Mouse (Mus musculus): ENCODE results near the gene Srsf2. TPM values are rescaled to one million over a fixed set of nuclear protein-coding genes. Genes with fewer than 3 reads are reported as not detected.
"Not testable (repeated sequence)": the region's sequence is repeated elsewhere in the genome, so short reads cannot be mapped to it uniquely, and the experiment has no call there.

The Srsf2 gene
- total RNA-seq (2021) = 100 to 1,000 TPM; 137 to 140 TPM

DNA sequence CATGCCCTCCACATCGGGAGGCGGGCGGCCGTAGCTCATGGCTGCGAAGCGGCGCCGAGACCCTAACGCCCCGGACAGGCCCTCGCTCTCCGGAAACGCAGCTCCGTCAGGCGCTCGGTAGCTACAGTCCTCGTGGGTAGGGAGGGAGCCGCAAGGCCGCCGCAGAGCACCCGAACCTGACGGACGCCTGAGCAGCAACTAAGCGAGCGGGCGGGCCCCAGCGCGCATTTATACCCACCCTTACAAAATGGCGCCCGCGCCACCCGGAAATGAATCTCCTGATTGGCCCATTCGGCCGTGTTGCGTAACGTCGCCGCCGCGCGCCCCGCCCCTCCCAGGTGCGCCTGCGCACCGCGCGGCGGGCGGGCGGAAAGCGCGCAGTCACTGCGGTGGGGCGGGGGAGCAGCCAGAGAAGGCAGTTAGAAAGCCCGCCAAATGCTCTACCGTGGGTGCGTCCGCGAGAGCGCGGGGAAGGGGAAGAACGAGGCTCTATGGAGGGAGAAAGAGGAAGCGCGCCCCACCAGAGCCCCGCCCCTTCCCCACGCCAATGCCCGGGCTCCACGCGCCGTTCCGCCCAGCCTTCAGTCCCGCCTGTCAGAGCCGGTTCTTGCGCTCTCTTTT is at the start of gene Srsf2:
Gene Srsf2, minus strand, starts transcription at position 204 of the 621 bp plus-strand sequence.
- intact Hi-C loops (cut with DNase I) = loop anchor here (1.0 kb wide), 1 partner anchor 10 kb away; the partner anchor contains the start of genes Jmjd6 and Mettl23
- peak; percentile 98 for DNase-seq (ENCODE audit: low spot score in 2 of 2)

DNA sequence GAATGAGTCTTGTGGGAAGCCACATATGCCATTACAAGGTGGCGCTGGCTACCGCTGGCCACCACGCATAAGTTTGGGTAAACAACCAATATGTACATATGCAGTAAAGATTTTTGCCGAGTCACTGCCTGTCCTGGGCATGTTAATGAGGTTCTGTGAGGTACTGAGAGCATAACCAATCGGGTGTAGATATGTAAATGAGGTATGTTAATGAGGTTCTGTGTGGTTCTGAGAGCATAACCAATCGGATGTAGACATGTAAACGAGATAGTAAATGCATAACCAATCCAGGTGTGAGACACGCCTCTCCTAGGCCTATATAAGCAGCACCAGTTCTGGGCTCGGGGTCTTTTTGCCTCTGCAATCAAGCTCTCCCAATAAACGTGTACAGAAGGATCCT is 49.7 kb upstream of the Srsf2 start:
- intact Hi-C loops (cut with DNase I); DNase-seq (ENCODE audit: low spot score in 2 of 2): not testable (repeated sequence)

GRCm38 (mm10) chr11:116899247-116899646 is 46.4 kb upstream of the Srsf2 start:
- no peak for DNase-seq (ENCODE audit: low spot score in 2 of 2)
- intact Hi-C loops (cut with DNase I) = no loop called here

DNA sequence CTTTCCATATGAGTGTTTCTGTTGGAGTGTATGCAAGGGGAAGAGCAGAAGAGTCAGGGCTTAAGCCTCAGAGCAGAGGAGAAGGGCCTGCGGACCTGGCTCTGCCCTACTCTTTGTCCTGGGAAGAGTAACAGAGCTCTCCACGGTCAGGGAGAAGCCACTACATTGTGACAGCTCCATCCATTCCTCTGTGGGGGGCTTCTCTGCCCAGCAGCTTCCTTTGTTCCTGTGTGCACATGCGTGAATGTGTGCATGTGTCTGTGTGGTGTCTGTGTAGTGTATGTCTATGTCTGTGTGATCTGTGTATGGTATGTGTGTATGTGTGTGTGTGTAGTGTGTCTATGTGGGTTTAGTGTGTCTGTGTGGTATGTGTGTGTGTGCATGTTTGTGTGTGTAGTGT is 42.5 kb upstream of the Srsf2 start:
- intact Hi-C loops (cut with DNase I) = no loop called here

DNA sequence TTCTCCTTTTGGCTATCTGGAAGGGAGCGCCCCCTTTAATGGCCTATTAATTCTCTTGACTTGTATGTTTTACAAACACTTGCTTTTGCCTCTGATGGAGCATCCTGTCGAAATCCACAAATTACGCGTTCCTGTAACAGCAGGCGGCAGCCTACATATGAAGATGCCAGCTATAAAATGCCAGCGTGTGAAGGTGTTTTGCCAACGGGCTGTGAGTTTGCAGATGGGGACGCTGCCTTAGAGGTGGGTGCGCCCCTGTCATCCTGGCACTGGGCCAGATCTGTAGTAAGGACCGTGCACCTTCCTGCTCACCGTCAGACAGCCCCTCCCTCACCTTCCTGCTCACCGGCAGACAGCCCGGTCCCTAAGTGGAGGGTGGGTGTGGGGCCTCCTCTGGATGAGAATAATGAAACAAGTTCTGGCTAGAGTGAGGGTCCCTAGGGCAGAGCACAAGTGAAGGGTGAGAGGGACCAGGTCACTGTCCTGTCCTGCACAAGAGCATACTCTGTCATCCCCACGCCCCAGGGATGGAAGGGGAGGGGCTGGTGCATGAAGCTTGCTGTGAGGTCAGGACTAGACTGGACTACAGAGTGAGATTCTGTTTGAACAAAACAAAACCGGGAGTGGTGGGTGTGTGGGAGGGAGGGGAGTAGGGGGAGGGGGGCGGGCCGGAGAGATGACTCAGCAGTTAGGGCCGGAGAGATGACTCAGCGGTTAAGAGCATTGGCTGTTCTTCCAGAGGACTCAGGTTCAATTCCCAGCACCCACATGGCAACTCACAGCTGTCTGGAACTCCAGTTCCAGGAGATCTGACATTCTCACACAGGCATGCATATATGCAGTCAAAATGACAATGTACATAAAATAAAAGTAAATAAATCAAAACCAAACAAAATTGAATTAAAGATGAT is 40.9 kb upstream of the Srsf2 start:
- DNase-seq (ENCODE audit: low spot score in 2 of 2) = peak; percentile 22 to 51
- intact Hi-C loops (cut with DNase I) = no loop called here

More for the DNA sequence above, 42.5 kb upstream of the Srsf2 start:
- DNase-seq (ENCODE audit: low spot score in 2 of 2) = no peak

GRCm38 (mm10) chr11:116887136-116887535 is 34.2 kb upstream of the Srsf2 start:
- intact Hi-C loops (cut with DNase I) = loop anchor here (5.0 to 10.0 kb wide), 2 partner anchors 115 to 288 kb away; no protein-coding TSS in a partner anchor
- no peak for DNase-seq (ENCODE audit: low spot score in 2 of 2)

GRCm38 (mm10) chr11:116885275-116886151 is 32.6 kb upstream of the Srsf2 start:
- intact Hi-C loops (cut with DNase I) = loop anchor here (1.0 to 10.0 kb wide), 3 partner anchors 117 to 289 kb away; no protein-coding TSS in a partner anchor
- DNase-seq (ENCODE audit: low spot score in 2 of 2) = peak; percentile 82 to 87

- intact Hi-C loops (cut with DNase I) = loop anchor here (10.0 kb wide), 1 partner anchor 291 kb away; no protein-coding TSS in a partner anchor
Measured at GRCm38 (mm10) chr11:116884061-116884460, 31.2 kb upstream of the Srsf2 start.

DNA sequence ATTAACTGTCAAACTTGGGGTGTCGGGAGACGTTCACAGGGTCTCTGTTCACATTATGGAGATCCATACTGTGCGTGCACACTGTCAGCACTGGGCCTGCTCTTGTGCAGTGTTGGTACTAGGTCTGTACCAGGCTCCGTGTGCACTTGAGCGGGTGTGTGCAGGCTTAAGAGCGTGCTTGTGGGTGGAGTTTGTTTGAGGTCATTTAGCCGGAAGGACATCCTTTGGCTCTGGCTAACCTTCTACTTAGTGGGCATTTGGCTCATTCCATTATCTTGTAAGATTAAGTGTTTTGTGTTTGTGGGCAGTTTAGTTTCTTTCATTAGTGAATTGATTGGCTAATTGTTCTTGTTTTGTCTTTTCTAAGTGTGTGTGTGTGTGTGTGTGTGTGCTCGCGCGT is 29.6 kb upstream of the Srsf2 start:
- intact Hi-C loops (cut with DNase I) = loop anchor here (10.0 kb wide), 1 partner anchor 292 kb away; no protein-coding TSS in a partner anchor
- DNase-seq (ENCODE audit: low spot score in 2 of 2) = no peak

More at GRCm38 (mm10) chr11:116884061-116884460, 31.2 kb upstream of the Srsf2 start:
- DNase-seq (ENCODE audit: low spot score in 2 of 2) = no peak

GRCm38 (mm10) chr11:116881440-116881839 is 28.5 kb upstream of the Srsf2 start:
- DNase-seq (ENCODE audit: low spot score in 2 of 2) = peak; percentile 18 to 69
- intact Hi-C loops (cut with DNase I) = loop anchor here (10.0 kb wide), 1 partner anchor 293 kb away; no protein-coding TSS in a partner anchor

DNA sequence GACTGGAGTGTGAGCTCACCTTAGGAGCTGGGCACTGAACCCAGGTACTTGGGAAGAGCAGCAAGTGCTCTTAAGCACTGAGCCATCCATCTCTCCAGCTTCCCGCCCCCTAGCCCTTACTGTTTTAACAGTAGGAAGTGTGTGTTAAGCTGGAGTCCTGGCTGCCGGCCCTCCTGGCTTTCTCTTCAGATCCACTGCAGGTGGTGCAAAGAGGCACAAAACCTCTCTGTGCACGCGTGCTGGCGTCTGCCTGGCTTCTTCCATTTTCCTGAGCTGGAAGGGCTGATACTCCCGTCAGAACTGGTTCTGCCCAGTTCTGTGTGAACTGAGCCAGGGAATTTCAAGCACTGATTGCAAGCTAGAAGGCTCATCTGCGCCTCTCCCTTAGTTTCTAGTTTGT is 27.9 kb upstream of the Srsf2 start:
- intact Hi-C loops (cut with DNase I) = loop anchor here (10.0 kb wide), 1 partner anchor 294 kb away; no protein-coding TSS in a partner anchor
- DNase-seq (ENCODE audit: low spot score in 2 of 2) = peak; percentile 18 to 71

- DNase-seq (ENCODE audit: low spot score in 2 of 2) = no peak
- intact Hi-C loops (cut with DNase I) = no loop called here
Measured at GRCm38 (mm10) chr11:116878454-116878853, 25.6 kb upstream of the Srsf2 start.

DNA sequence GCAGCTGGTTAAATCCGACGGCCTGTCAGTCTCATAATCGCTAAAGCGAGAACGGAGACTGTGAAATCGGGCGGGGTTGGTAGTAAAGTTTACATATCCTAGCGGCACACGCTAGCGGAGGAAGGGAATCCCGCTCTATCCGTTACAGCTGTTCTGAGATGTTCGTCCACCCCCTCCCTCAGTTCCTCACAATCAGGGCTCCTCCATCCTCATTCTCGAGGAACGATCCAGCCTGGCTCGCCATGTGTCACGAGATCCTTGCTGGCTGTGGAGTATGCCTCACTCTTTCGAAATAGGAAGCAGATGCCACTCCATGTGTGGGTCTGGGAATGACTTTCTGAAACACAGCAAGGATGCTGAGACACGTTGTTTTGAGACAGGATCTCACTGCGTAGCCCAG is 21.1 kb upstream of the Srsf2 start:
- DNase-seq (ENCODE audit: low spot score in 2 of 2) = peak; percentile 44 to 84
- intact Hi-C loops (cut with DNase I) = no loop called here

- intact Hi-C loops (cut with DNase I) = no loop called here
- DNase-seq (ENCODE audit: low spot score in 2 of 2) = no peak
Measured at GRCm38 (mm10) chr11:116871538-116871937, 18.6 kb upstream of the Srsf2 start.

- intact Hi-C loops (cut with DNase I) = no loop called here
- DNase-seq (ENCODE audit: low spot score in 2 of 2) = no peak
Measured at GRCm38 (mm10) chr11:116869641-116870040, 16.7 kb upstream of the Srsf2 start.

DNA sequence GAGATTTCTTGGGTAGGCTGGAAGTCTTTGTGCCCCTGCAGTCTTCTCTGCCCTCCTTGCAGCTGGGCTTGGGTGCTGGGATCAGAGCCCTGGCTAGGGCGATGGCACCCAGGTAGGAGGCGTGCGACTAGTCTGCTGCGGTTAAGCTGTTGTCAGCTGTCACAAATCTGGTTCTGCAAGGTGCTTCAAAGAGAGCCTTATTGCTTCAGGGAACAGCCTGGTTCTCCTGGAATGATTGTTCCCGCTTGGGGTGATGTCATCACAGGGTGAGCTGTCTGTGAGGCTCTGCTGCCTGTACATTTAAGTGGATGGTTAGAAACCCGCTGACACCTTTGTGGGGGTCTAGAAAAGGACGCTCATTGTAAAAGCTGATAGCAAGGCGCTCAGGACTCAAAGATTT is 16.3 kb upstream of the Srsf2 start:
- DNase-seq (ENCODE audit: low spot score in 2 of 2) = no peak
- intact Hi-C loops (cut with DNase I) = no loop called here

- intact Hi-C loops (cut with DNase I) = no loop called here
Measured at GRCm38 (mm10) chr11:116868129-116868528, 15.2 kb upstream of the Srsf2 start.

DNA sequence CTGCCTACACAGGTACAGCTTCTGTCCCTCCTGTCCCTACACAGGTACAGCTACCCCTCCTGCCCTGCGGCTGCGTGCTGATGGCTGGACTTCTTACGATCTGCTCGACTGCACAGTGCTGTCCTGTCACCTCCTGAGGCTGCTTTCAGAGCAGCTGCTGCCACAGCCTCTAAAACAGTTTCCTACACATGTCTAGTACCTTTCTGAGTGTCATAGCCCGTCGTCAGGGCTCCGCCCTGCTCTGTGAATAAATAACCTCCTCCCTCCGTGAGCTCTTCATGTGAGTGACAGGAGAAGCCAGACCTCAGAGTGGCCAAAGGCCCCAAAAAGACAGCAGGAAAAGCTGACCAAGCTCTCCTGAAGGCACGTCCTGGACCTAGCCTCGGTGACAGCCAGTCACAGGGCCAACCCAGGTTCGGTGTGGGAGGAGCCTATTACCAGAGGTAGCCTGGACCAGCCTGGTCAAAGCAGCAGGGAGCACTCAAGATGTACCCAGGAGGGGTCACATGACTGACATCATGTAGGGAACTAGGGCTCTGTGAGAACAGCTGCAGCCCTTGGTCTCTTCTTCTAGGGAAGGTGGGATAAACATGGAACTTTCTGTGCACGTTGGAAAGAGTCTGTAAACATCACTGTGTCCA is 13.2 kb upstream of the Srsf2 start:
- intact Hi-C loops (cut with DNase I) = no loop called here
- DNase-seq (ENCODE audit: low spot score in 2 of 2) = no peak

More at GRCm38 (mm10) chr11:116868129-116868528, 15.2 kb upstream of the Srsf2 start:
- peak in 1 of 2 experiments; percentile 36 for DNase-seq (ENCODE audit: low spot score in 2 of 2)

GRCm38 (mm10) chr11:116864444-116864843 is 11.6 kb upstream of the Srsf2 start:
- intact Hi-C loops (cut with DNase I) = no loop called here
- no peak for DNase-seq (ENCODE audit: low spot score in 2 of 2)
